Mouse (Mus musculus) CH12.LX (cell line): ENCODE measurements around the gene Rabgap1. TPM values are rescaled to one million over a fixed set of nuclear protein-coding genes. Genes with fewer than 3 reads are reported as not detected.

ENCODE experiments used
- DNase-seq: peaks from one replicate; pipeline ENCODE4 v3.0.0-alpha.2; 2013; ENCODE audit errors: extremely low read depth
- H3K27ac ChIP-seq: 2 replicates; pipeline ENCODE4 v1.5.1; 2012; ENCODE audit warnings: low read depth, mild to moderate bottlenecking, control low read depth, moderate library complexity; ENCODE audit not compliant: insufficient read depth
- H3K27me3 ChIP-seq: replicated peaks from 2 replicates; pipeline ENCODE3; 2012; ENCODE audit warnings: inconsistent platforms
- H3K36me3 ChIP-seq, 2 experiments: replicated peaks in 1 of 2; 2 replicates each; pipeline versions ENCODE3 to v1.6.1; 2012; ENCODE audit warnings: inconsistent platforms in 1 of 2, low read length in 1 of 2, mild to moderate bottlenecking in 1 of 2, mixed read lengths in 1 of 2, moderate library complexity in 1 of 2; ENCODE audit not compliant: control insufficient read depth in 1 of 2, insufficient read depth in 1 of 2
- H3K4me1 ChIP-seq, 2 experiments: 2 replicates each; pipeline ENCODE4 v1.6.1; 2012; ENCODE audit warnings: inconsistent platforms in 1 of 2, moderate library complexity in 1 of 2; ENCODE audit not compliant: insufficient read depth in 2 of 2, control insufficient read depth in 1 of 2
- H3K4me2 ChIP-seq: 2 replicates; pipeline ENCODE4 v1.6.1; 2012; ENCODE audit warnings: low read depth, mild to moderate bottlenecking, control low read depth; ENCODE audit not compliant: poor library complexity, insufficient read depth, severe bottlenecking
- H3K4me3 ChIP-seq, 3 experiments: fragments of 150-350 bp in 1 of 3; sonication (generic) in 1 of 3; replicated peaks in 1 of 3; 2 replicates each; pipeline versions ENCODE3 to v1.5.1; 2011 to 2012; ENCODE audit warnings: low read depth in 2 of 3, low read length in 2 of 3, mild to moderate bottlenecking in 2 of 3, moderate library complexity in 2 of 3, control low read depth in 1 of 3, improper control_type of control experiment in 1 of 3, inconsistent platforms in 1 of 3, mixed read lengths in 1 of 3; ENCODE audit not compliant: poor library complexity in 1 of 3
- H3K79me2 ChIP-seq: replicated peaks from 2 replicates; pipeline ENCODE4 v1.6.1; 2012; ENCODE audit warnings: mild to moderate bottlenecking, moderate library complexity; ENCODE audit not compliant: control insufficient read depth, poor library complexity, insufficient read depth, severe bottlenecking; ENCODE audit errors: extremely low read depth
- H3K9ac ChIP-seq: 2 replicates; pipeline ENCODE4 v1.6.1; 2012; ENCODE audit warnings: low read depth, mild to moderate bottlenecking, control low read depth, moderate library complexity; ENCODE audit not compliant: insufficient read depth
- H3K9me3 ChIP-seq: replicated peaks from 2 replicates; pipeline ENCODE3; 2012; ENCODE audit warnings: low read length, inconsistent platforms, mixed read lengths
- BHLHE40 ChIP-seq: IDR thresholded peaks from 2 replicates; pipeline ENCODE4 v1.6.1; 2011; ENCODE audit warnings: mild to moderate bottlenecking, low read depth, low read length, improper control_type of control experiment
- CHD1 ChIP-seq: IDR thresholded peaks from 2 replicates; pipeline ENCODE4 v1.6.1; 2012; ENCODE audit warnings: low read depth, low read length, improper control_type of control experiment, inconsistent platforms
- CHD2 ChIP-seq: IDR thresholded peaks from 2 replicates; pipeline ENCODE4 v1.6.1; 2011; ENCODE audit warnings: low read length, improper control_type of control experiment
- CTCF ChIP-seq, 2 experiments: IDR thresholded peaks in 1 of 2; conservative IDR thresholded peaks in 1 of 2; 2 replicates each; pipeline ENCODE4 v1.5.1; 2011 to 2012; ENCODE audit warnings: low read depth in 2 of 2, low read length in 2 of 2, improper control_type of control experiment in 1 of 2, inconsistent platforms in 1 of 2, mild to moderate bottlenecking in 1 of 2, moderate library complexity in 1 of 2
- GABPA ChIP-seq: IDR thresholded peaks from 2 replicates; pipeline ENCODE4 v1.6.1; 2012; ENCODE audit warnings: low read depth, low read length, improper control_type of control experiment, inconsistent platforms; ENCODE audit not compliant: insufficient replicate concordance
- IRF4 ChIP-seq: IDR thresholded peaks from 2 replicates; pipeline ENCODE4 v1.6.1; 2014; ENCODE audit warnings: low read depth, mild to moderate bottlenecking, inconsistent platforms, low read length, improper control_type of control experiment
- JUN ChIP-seq: IDR thresholded peaks from 2 replicates; pipeline ENCODE4 v1.6.1; 2011; ENCODE audit warnings: low read depth, mild to moderate bottlenecking, low read length, improper control_type of control experiment, moderate library complexity; ENCODE audit not compliant: insufficient read depth
- JUND ChIP-seq: conservative IDR thresholded peaks from 2 replicates; pipeline ENCODE4 v1.6.1; 2011; ENCODE audit warnings: low read depth, low read length, improper control_type of control experiment
- MAZ ChIP-seq: IDR thresholded peaks from 2 replicates; pipeline ENCODE4 v1.6.1; 2012; ENCODE audit warnings: low read depth, mild to moderate bottlenecking, inconsistent platforms, low read length, improper control_type of control experiment, moderate library complexity
- MEF2A ChIP-seq: IDR thresholded peaks from 2 replicates; pipeline ENCODE4 v1.6.1; 2014; ENCODE audit warnings: low read depth, mild to moderate bottlenecking, inconsistent platforms, low read length, improper control_type of control experiment, borderline replicate concordance
- MXI1 ChIP-seq: IDR thresholded peaks from 2 replicates; pipeline ENCODE4 v1.6.1; 2011; ENCODE audit warnings: mild to moderate bottlenecking, low read depth, low read length, improper control_type of control experiment
- MYC ChIP-seq: IDR thresholded peaks from 2 replicates; pipeline ENCODE4 v1.6.1; 2011; ENCODE audit warnings: low read depth, mild to moderate bottlenecking, improper control_type of control experiment, low read length
- NELFE ChIP-seq: IDR thresholded peaks from 2 replicates; pipeline ENCODE4 v1.6.1; 2011; ENCODE audit warnings: low read depth, low read length, improper control_type of control experiment
- NRF1 ChIP-seq: IDR thresholded peaks from 2 replicates; pipeline ENCODE4 v1.6.1; 2014; ENCODE audit warnings: low read depth, mild to moderate bottlenecking, inconsistent platforms, low read length, improper control_type of control experiment, moderate library complexity
- PAX5 ChIP-seq: IDR thresholded peaks from 2 replicates; pipeline ENCODE4 v1.6.1; 2012; ENCODE audit warnings: low read length, inconsistent platforms, mixed read lengths
- POLR2A ChIP-seq: IDR thresholded peaks from 2 replicates; pipeline ENCODE4 v1.6.1; 2011; ENCODE audit warnings: low read depth, mild to moderate bottlenecking, improper control_type of control experiment, low read length
- POLR2AphosphoS2 ChIP-seq: IDR thresholded peaks from 2 replicates; pipeline ENCODE4 v1.6.1; 2011; ENCODE audit warnings: low read depth, low read length, improper control_type of control experiment
- RCOR1 ChIP-seq: conservative IDR thresholded peaks from 2 replicates; pipeline ENCODE4 v1.6.1; 2012; ENCODE audit warnings: low read depth, mild to moderate bottlenecking, inconsistent platforms, low read length, improper control_type of control experiment
- TCF12 ChIP-seq: IDR thresholded peaks from 2 replicates; pipeline ENCODE4 v1.6.1; 2014; ENCODE audit warnings: low read depth, mild to moderate bottlenecking, inconsistent platforms, low read length, improper control_type of control experiment
- USF2 ChIP-seq: conservative IDR thresholded peaks from 2 replicates; pipeline ENCODE4 v1.6.1; 2011; ENCODE audit warnings: low read depth, low read length, improper control_type of control experiment
- ZKSCAN1 ChIP-seq: IDR thresholded peaks from 2 replicates; pipeline ENCODE4 v1.6.1; 2012; ENCODE audit warnings: low read depth, inconsistent platforms, low read length, improper control_type of control experiment, borderline replicate concordance
- ZMIZ1 ChIP-seq: IDR thresholded peaks from 2 replicates; pipeline ENCODE4 v1.6.1; 2012; ENCODE audit warnings: low read depth, mild to moderate bottlenecking, inconsistent platforms, low read length, improper control_type of control experiment
- ZNF384 ChIP-seq: IDR thresholded peaks from 2 replicates; pipeline ENCODE4 v1.6.1; 2012; ENCODE audit warnings: low read depth, low read length, improper control_type of control experiment, inconsistent platforms
- dilution Hi-C: fragments of 300-500 bp; cut with MboI; formaldehyde crosslinking; loops from 2 replicates; pipeline ENCODE4 v1.14.3; 2020; ENCODE audit warnings: low sequenced_read_pairs; ENCODE audit not compliant: extremely low pct_unique_long_range_greater_than_20kb, extremely low pct_ligation_motif_present
- in situ Hi-C: fragments of 300-500 bp; cut with MboI; formaldehyde crosslinking; loops from 3 replicates; pipeline ENCODE4 v1.14.3; 2019; ENCODE audit warnings: low sequenced_read_pairs, low pct_ligation_motif_present, low pct_unique_long_range_greater_than_20kb, mixed read lengths
- polyA plus RNA-seq: library from polyadenylated mRNA; unstranded; fragments of >175 nt; gene quantifications from 2 replicates; pipeline ENCODE4 v1.2.1, GENCODE M21; 2012; ENCODE audit warnings: low read depth; ENCODE audit not compliant: insufficient read length
- total RNA-seq, 2 experiments: library from RNA; depleted of rRNA; stranded (reverse); fragments of 300-350 nt in 1 of 2; fragments of >200 nt in 1 of 2; gene quantifications; 2 replicates each; pipeline ENCODE4 v1.2.3; 2012 to 2014

Rabgap1 gene
- total and polyA plus RNA-seq, 3 experiments: 16.6 to 21.9 (median 19.4) TPM

DNA sequence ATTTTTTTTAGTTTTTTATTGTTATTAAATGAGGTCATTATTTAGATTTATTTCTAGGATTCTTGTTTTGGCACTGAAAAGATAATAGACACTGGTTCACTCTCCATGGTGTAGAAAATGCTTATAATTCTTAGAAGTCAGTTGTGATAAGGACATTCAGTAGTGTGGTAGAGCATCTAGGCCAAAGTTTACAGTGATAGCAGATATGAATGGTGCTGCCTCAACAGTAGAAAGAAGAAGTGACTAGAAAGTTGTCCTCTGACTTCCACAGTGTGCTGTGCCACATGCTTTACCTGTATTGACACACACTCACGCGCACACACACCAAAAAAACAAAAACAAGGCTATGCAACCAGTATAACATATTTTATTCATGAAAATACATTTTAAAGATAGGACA lies 86.3 kb downstream of the Rabgap1 start:
- H3K27me3 ChIP-seq: no peaks in the 10 kb centered on the region
- no peak overlapping the region for H3K27ac ChIP-seq

DNA sequence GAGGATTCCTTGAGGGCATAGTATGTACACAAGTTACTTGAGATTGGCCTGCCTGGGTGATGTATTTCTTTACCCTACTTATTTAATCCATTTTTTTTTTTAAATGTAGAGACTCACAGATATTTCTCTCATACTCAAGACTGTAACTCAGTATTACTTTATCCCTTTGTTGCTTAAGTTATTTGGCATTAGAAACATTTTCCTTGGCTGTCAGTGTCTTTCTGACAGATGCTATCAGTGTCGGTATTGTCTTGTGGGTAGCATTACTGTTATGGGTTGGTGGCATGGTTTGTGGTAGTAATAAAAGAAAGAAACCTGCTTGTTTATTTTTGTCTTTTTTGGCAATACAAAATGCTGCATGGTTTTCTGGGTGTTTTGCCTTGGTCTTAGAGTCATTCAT lies 87.7 kb downstream of the Rabgap1 start:
- H3K79me2 ChIP-seq: no peaks in the 10 kb centered on the region

More for the DNA sequence above, 86.3 kb downstream of the Rabgap1 start:
- TF ChIP-seq JUN: no peak
- no peaks in the 10 kb centered on the region for H3K79me2 ChIP-seq
- H3K4me3 ChIP-seq: no peak overlapping the region
- dilution Hi-C loops: no loop called here
- peaks cover 0 to 27% of the 10 kb centered on the region in 2 experiments for H3K36me3 ChIP-seq
- H3K4me1 ChIP-seq: no peaks in the 10 kb centered on the region; a peak in 1 of 4 replicates
- in situ Hi-C loops: no loop called here
- H3K4me2 ChIP-seq: no peak overlapping the region
- H3K9ac ChIP-seq: no peak overlapping the region
- no peak for DNase-seq
- no peaks in the 10 kb centered on the region for H3K9me3 ChIP-seq

DNA sequence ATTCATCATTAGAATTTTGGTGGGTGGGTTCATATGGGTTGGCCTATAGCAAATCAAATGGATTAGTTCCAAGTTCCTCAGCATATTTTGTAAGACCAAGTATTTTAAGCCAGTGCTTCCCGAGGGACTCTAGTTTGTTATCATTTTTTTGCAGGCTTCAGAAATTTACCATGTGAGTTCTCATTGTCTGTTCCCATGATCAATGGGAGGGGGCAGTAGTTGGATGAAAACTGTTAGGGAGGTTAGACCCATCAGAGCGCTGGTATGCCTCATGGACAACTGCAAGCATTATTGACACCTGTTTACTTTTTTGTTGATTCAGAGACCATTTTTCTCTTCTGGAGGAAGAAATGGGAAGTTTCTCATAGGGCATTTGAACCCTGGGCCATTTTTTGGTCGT lies 88.6 kb downstream of the Rabgap1 start:
- Histone ChIP-seq H3K36me3 (peaks cover 2 to 37% of the 10 kb centered on the region in 2 experiments), H3K4me3 (no peak overlapping the region), H3K4me2 (no peak overlapping the region), H3K9ac (no peak overlapping the region), H3K9me3 (no peaks in the 10 kb centered on the region), H3K27ac (no peak overlapping the region), H3K4me1 (no peaks in the 10 kb centered on the region), H3K27me3 (no peaks in the 10 kb centered on the region), H3K79me2 (no peaks in the 10 kb centered on the region)
- in situ Hi-C loops (no loop called here), dilution Hi-C loops (no loop called here)
- no peak for DNase-seq
- TF ChIP-seq ZNF384 (no peak), NELFE (no peak), MAZ (no peak), POLR2A (no peak), GABPA (no peak), PAX5 (no peak), ZMIZ1 (no peak), CHD1 (no peak), ZKSCAN1 (no peak), MYC (no peak), USF2 (no peak)

More for the DNA sequence above, 87.7 kb downstream of the Rabgap1 start:
- in situ Hi-C loops (no loop called here), dilution Hi-C loops (no loop called here)
- no peak overlapping the region for H3K27ac ChIP-seq
- H3K36me3 ChIP-seq: peaks cover 2 to 35% of the 10 kb centered on the region in 2 experiments
- H3K9me3 ChIP-seq: no peaks in the 10 kb centered on the region
- TF ChIP-seq NRF1: no peak
- TF ChIP-seq POLR2AphosphoS2: no peak
- TF ChIP-seq TCF12: no peak
- no peak for TF ChIP-seq CTCF (conservative IDR thresholded peaks at IDR 0.05 in 1 of 2, IDR thresholded peaks at IDR 0.05 in 1 of 2; ENCODE audit: low read depth in 2 of 2, low read length in 2 of 2)
- no peak for TF ChIP-seq JUND
- TF ChIP-seq CHD2: no peak
- no peak for TF ChIP-seq IRF4
- TF ChIP-seq MXI1: no peak
- TF ChIP-seq PAX5: no peak
- no peak for TF ChIP-seq MEF2A
- TF ChIP-seq MYC: no peak
- TF ChIP-seq ZKSCAN1: no peak
- no peak for TF ChIP-seq RCOR1
- no peak for TF ChIP-seq BHLHE40
- H3K4me2 ChIP-seq: no peak overlapping the region
- no peak for DNase-seq
- H3K9ac ChIP-seq: no peak overlapping the region
- H3K4me3 ChIP-seq: no peak overlapping the region
- no peaks in the 10 kb centered on the region; a peak in 1 of 4 replicates for H3K4me1 ChIP-seq
- no peaks in the 10 kb centered on the region for H3K27me3 ChIP-seq
